Comparison of ENCODE assay signal across 38 mouse cellular contexts in the genomic region with DNA sequence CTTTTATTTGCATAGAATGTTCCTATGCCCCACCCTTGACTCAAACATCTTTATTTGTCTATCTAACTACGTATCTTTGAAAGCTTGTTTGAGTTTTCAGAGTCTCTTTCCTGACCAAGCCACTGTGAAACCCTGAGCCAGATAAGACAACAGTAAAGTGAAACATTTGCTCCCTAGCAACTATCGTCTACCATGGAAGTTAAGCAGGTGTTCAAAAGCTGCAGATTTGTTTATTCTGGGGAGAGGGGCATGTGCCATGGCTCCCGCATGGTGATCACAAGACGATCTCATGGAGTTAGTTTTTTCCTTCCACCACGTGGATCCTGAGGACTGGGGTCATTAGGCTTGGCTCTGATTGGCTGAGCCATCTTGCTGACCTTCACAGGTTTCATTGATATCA. TPM values are rescaled to one million over a fixed set of nuclear protein-coding genes. Genes with fewer than 3 reads are reported as not detected.
"Had no signal": no experiment of that assay in that cellular context is flagged by ENCODE, and none has a peak within 500 bp of the region (broad histone marks: within the 10 kb centered on the region; RNA-seq: fewer than 3 reads in every experiment).

No protein-coding gene starts in this region.

- ATAC-seq: hindbrain, postnatal 0 days had no signal

- H3K9me3 ChIP-seq: heart, embryonic 13.5 days; heart, embryonic 15.5 days; hindbrain, embryonic 13.5 days; hindbrain, embryonic 15.5 days; kidney, embryonic 15.5 days; limb, embryonic 10.5 days; limb, embryonic 12.5 days; liver, embryonic 13.5 days had no signal

- H3K4me1 ChIP-seq: heart, embryonic 13.5 days; heart, embryonic 15.5 days; hindbrain, embryonic 13.5 days; hindbrain, embryonic 15.5 days; kidney, embryonic 15.5 days; liver, embryonic 13.5 days had no signal

- H3K27ac ChIP-seq: heart, adult 2 months; heart, embryonic 13.5 days; heart, embryonic 15.5 days; hindbrain, embryonic 13.5 days; hindbrain, embryonic 15.5 days; hindbrain, postnatal 0 days; kidney, embryonic 15.5 days; kidney, postnatal 0 days; limb, embryonic 10.5 days; limb, embryonic 12.5 days; liver, embryonic 13.5 days had no signal

- H3K9ac ChIP-seq: heart, embryonic 13.5 days; heart, embryonic 15.5 days; hindbrain, embryonic 13.5 days; hindbrain, embryonic 15.5 days; kidney, embryonic 15.5 days; limb, embryonic 12.5 days; liver, embryonic 13.5 days had no signal

- H3K4me2 ChIP-seq: heart, embryonic 11.5 days; heart, embryonic 13.5 days; heart, embryonic 15.5 days; hindbrain, embryonic 13.5 days; hindbrain, embryonic 15.5 days; kidney, embryonic 15.5 days; limb, embryonic 12.5 days; liver, embryonic 11.5 days; liver, embryonic 13.5 days had no signal

- H3K36me3 ChIP-seq: heart, embryonic 13.5 days; heart, embryonic 15.5 days; hindbrain, embryonic 13.5 days; hindbrain, embryonic 15.5 days; kidney, embryonic 15.5 days; limb, embryonic 10.5 days; limb, embryonic 12.5 days; liver, embryonic 13.5 days had no signal

- H3K27me3 ChIP-seq: heart, embryonic 13.5 days; heart, embryonic 15.5 days; hindbrain, embryonic 13.5 days; hindbrain, embryonic 15.5 days; kidney, embryonic 15.5 days; limb, embryonic 12.5 days; liver, embryonic 13.5 days had no signal

- H3K4me3 ChIP-seq: heart, adult 2 months; heart, embryonic 13.5 days; heart, embryonic 15.5 days; hindbrain, embryonic 13.5 days; hindbrain, embryonic 15.5 days; kidney, embryonic 15.5 days; left cerebral cortex, adult 2 months; limb, embryonic 10.5 days; limb, embryonic 12.5 days; liver, embryonic 13.5 days had no signal

- DNase-seq: gastrocnemius, postnatal 14 days; gastrocnemius, postnatal 36 days; heart, adult 11 months; heart, adult 2 months; heart, postnatal 14 days; heart, postnatal 36 days; kidney, adult 11 months; kidney, adult 2 months; kidney, adult 9 months; kidney, postnatal 14 days; kidney, postnatal 36 days; layer of hippocampus, adult 9-11 months; liver; liver, embryonic 13.5 days had no signal

RNA-seq across cellular contexts. Expression of a gene that starts 55.5 kb away (rescaled TPM):
- total RNA-seq: gastrocnemius, adult 18-20 months; gastrocnemius, adult 8-10 months; gastrocnemius, postnatal 14 days; gastrocnemius, postnatal 36 days; heart, adult 2 months; heart, postnatal 14 days; heart, postnatal 36 days; hematopoietic stem cell, adult 5-6 weeks; hindbrain, postnatal 0 days; layer of hippocampus, adult 18-20 months; layer of hippocampus, adult 8-10 months; layer of hippocampus, postnatal 25 days; left cerebral cortex, adult 2 months; left cerebral cortex, postnatal 14 days; left cerebral cortex, postnatal 36 days had no signal
- polyA plus RNA-seq: gonadal fat pad, adult 2 months; heart, adult 2 months; heart, embryonic 11.5 days; heart, embryonic 13.5 days; heart, embryonic 15.5 days; heart, postnatal 0 days; hindbrain, embryonic 11.5 days; hindbrain, embryonic 15.5 days; hindbrain, postnatal 0 days; kidney, adult 2 months; kidney, embryonic 15.5 days; kidney, postnatal 0 days; large intestine, adult 2 months; limb, embryonic 10.5 days; limb, embryonic 12.5 days; liver, embryonic 11.5 days; liver, embryonic 13.5 days had no signal

RNA-seq across cellular contexts. Expression of a gene that starts 58.6 kb away (rescaled TPM):
- total RNA-seq: gastrocnemius, adult 18-20 months; gastrocnemius, adult 8-10 months; gastrocnemius, postnatal 36 days; heart, adult 2 months; heart, postnatal 36 days; hematopoietic stem cell, adult 5-6 weeks had no signal
- polyA plus RNA-seq: heart, embryonic 11.5 days; heart, embryonic 15.5 days; heart, postnatal 0 days; liver, embryonic 11.5 days; liver, embryonic 13.5 days had no signal
